Comparison of ENCODE assay signal across 17 mouse cellular contexts in the genomic region with DNA sequence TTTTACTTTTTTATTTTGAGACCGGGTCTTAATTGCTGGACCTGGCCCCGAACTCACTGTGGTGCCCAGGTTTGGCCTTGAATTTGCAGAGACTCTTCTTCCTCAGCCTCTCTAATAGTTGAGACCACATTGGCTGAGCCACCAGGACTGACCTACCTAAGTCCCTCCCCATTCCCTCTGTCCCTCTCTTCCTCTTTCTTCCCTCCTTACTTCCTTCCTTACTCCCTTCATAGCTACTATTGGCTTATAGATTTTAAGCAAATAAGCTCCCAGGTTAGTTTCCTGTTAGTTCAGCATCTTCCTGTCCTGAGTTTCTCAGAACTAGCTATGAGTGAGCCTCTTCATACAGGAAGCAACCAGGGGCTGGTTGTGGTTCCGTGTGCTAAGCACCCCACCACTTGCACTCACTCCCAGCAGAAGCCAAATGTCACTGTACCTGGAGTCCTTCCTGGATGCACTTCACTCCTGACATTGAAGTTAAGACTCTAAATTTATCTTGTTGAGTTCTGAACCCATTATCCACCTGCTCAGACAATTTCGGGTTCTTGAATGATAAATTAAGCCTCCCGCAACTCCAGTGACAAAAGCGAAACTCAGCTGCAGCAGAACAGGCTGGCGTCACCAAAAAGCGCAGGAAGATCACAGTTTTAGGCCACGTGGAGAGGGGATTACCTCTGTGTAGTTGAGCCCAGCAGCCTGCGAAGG. TPM values are rescaled to one million over a fixed set of nuclear protein-coding genes. Genes with fewer than 3 reads are reported as not detected.
DNase-seq lines count a peak whose midpoint lies in the region; ATAC-seq and TF ChIP-seq lines count a peak whose summit lies in the region.
"Had no signal": no experiment of that assay in that cellular context is flagged by ENCODE, and none has a peak within 500 bp of the region (broad histone marks: within the 10 kb centered on the region; RNA-seq: fewer than 3 reads in every experiment).

No protein-coding gene starts in this region.

- TF ChIP-seq CTCF in layer of hippocampus, adult 2 months (conservative IDR thresholded peaks at IDR 0.05), result no peak

- peak overlapping the region; percentile 32; the same call in 1 of the 2 replicates for H3K27ac ChIP-seq in layer of hippocampus, adult 2 months
- no peak overlapping the region for H3K27ac ChIP-seq in midbrain, embryonic 14.5 days (replicated peaks; ENCODE audit: low read depth, low read length)
- H3K27ac ChIP-seq: forebrain, embryonic 15.5 days; intestine, embryonic 15.5 days; liver, embryonic 13.5 days had no signal

- H3K9me3 ChIP-seq in megakaryocyte, embryonic 14.5 days, result peaks cover 7% of the 10 kb centered on the region
- H3K9me3 ChIP-seq in midbrain, embryonic 14.5 days (ENCODE audit: control insufficient read depth, low read length), result no peaks in the 10 kb centered on the region
- H3K9me3 ChIP-seq: forebrain, embryonic 15.5 days; G1E; intestine, embryonic 15.5 days; liver, embryonic 13.5 days had no signal

- DNase-seq in layer of hippocampus, adult 2 months (ENCODE audit: low spot score in 2 of 2), result no peak
- DNase-seq in layer of hippocampus, postnatal 36 days, result no peak
- DNase-seq in thymus, postnatal 14 days, result peak; percentile 49
- no peak for DNase-seq in retina, embryonic 14.5 days (ENCODE audit: low spot score)
- DNase-seq in midbrain, embryonic 14.5 days, result no peak
- DNase-seq in cerebellum, postnatal 10 days, result no peak
- DNase-seq: adrenal gland, postnatal 14 days; cerebellum, adult 9-10 months; kidney, postnatal 10 days; liver, embryonic 13.5 days; lung, postnatal 10 days had no signal

- H3K4me1 ChIP-seq in megakaryocyte, embryonic 14.5 days, result peaks cover 47% of the 10 kb centered on the region
- H3K4me1 ChIP-seq in midbrain, embryonic 14.5 days (ENCODE audit: control insufficient read depth, insufficient read depth, low read length), result peaks cover 2% of the 10 kb centered on the region; the same call in 1 of the 2 replicates
- H3K4me1 ChIP-seq: forebrain, embryonic 15.5 days; intestine, embryonic 15.5 days; liver, embryonic 13.5 days had no signal

- H3K4me3 ChIP-seq in layer of hippocampus, adult 2 months, result no peak overlapping the region
- peak overlapping the region; percentile 30 for H3K4me3 ChIP-seq in megakaryocyte, embryonic 14.5 days (replicated peaks)
- H3K4me3 ChIP-seq in midbrain, embryonic 14.5 days (replicated peaks; ENCODE audit: low read depth, low read length), result no peak overlapping the region
- H3K4me3 ChIP-seq: forebrain, embryonic 15.5 days; intestine, embryonic 15.5 days; liver, embryonic 13.5 days had no signal

- H3K27me3 ChIP-seq in megakaryocyte, embryonic 14.5 days (replicated peaks), result peaks cover 31% of the 10 kb centered on the region
- H3K27me3 ChIP-seq in midbrain, embryonic 14.5 days (ENCODE audit: control insufficient read depth, insufficient read depth, low read length), result no peaks in the 10 kb centered on the region
- H3K27me3 ChIP-seq: forebrain, embryonic 15.5 days; intestine, embryonic 15.5 days; liver, embryonic 13.5 days had no signal

- no peak overlapping the region for H3K4me2 ChIP-seq in midbrain, embryonic 14.5 days (ENCODE audit: low read length)
- H3K4me2 ChIP-seq: forebrain, embryonic 15.5 days; intestine, embryonic 15.5 days; liver, embryonic 13.5 days; midbrain, embryonic 11.5 days had no signal

- H3K9ac ChIP-seq in midbrain, embryonic 14.5 days (replicated peaks; ENCODE audit: low read length), result no peak overlapping the region
- H3K9ac ChIP-seq: forebrain, embryonic 15.5 days; intestine, embryonic 15.5 days; liver, embryonic 13.5 days had no signal

- peaks cover 4% of the 10 kb centered on the region for H3K36me3 ChIP-seq in megakaryocyte, embryonic 14.5 days (replicated peaks; ENCODE audit: low read length)
- H3K36me3 ChIP-seq in midbrain, embryonic 14.5 days (ENCODE audit: control insufficient read depth, insufficient read depth, low read length), result no peaks in the 10 kb centered on the region
- H3K36me3 ChIP-seq: forebrain, embryonic 15.5 days; G1E; intestine, embryonic 15.5 days; liver, embryonic 13.5 days had no signal

- ATAC-seq in activated CD4-positive, CD25-positive, alpha-beta regulatory T cell, adult 4 months, result peak; percentile 82
- no peak for ATAC-seq in midbrain, embryonic 14.5 days (ENCODE audit: low FRiP score, low TSS enrichment)
- ATAC-seq: forebrain, embryonic 15.5 days; intestine, embryonic 15.5 days had no signal

- WGBS in midbrain, embryonic 14.5 days, result 86% methylated on average over 10 of the region's 10 CpGs

RNA-seq across cellular contexts. Expression of a gene that starts 41.7 kb away (rescaled TPM):
- total RNA-seq in layer of hippocampus, adult 2 months (2021), result 100 to 1,000 TPM; 147 to 150 TPM
- 100 to 1,000 TPM; 135 to 156 TPM for total RNA-seq in layer of hippocampus, postnatal 36 days (2021)
- polyA plus RNA-seq in activated CD4-positive, CD25-positive, alpha-beta regulatory T cell, adult 4 months (2017; shearing (Covaris generic)), result 100 to 1,000 TPM; 100 to 110 TPM
- polyA plus RNA-seq in megakaryocyte, embryonic 14.5 days (2012; ENCODE audit: insufficient read depth, low replicate concordance), result 1.6 and 3.6 TPM in 2 replicates
- 16.1 and 21.0 TPM in 2 replicates for polyA plus RNA-seq in midbrain, embryonic 14.5 days (2014; fragmentation: Nextera tagmentation; extraction: Ambion mirVana)
- polyA plus RNA-seq: G1E had no signal
